Mouse (Mus musculus) bone marrow macrophage, adult 2 months (primary cell): ENCODE measurements around the gene Gypa.

Experiments
- CTCF ChIP-seq: IDR thresholded peaks from 2 replicates; pipeline ENCODE4 v1.5.1; 2012; ENCODE audit warnings: low read depth, mild to moderate bottlenecking, low read length, moderate library complexity
- POLR2A ChIP-seq: IDR thresholded peaks from 2 replicates; pipeline ENCODE4 v1.6.1; 2012; ENCODE audit warnings: mild to moderate bottlenecking, low read depth, low read length, borderline replicate concordance

GRCm38 (mm10) chr8:80493523-80494345 lies at the start of gene Gypa:
- TF ChIP-seq POLR2A, result no peak
- TF ChIP-seq CTCF, result no peak
